Mouse (Mus musculus): ENCODE data around the gene Cacfd1.

GRCm38 (mm10) chr2:27032361-27032760 is 22.6 kb downstream of the Cacfd1 start:
- TF ChIP-seq GATA1 (IDR thresholded peaks at IDR 0.05; ENCODE audit: borderline replicate concordance, low read length) (no peak), FLI1 (IDR thresholded peaks at IDR 0.05; ENCODE audit: low read length) (no peak)

Data from megakaryocyte, embryonic 14.5 days (primary cell).